Mouse (Mus musculus) cerebellum, adult 2 months (tissue): Measurements from ENCODE around the gene Col27a1.

Experiments
- CTCF ChIP-seq: fragments of 200-500 bp; IDR thresholded peaks from 2 replicates; pipeline ENCODE4 v1.5.1; 2011; ENCODE audit warnings: low read depth, mild to moderate bottlenecking, control low read depth, low read length, moderate library complexity, borderline replicate concordance; ENCODE audit not compliant: insufficient read depth
- POLR2A ChIP-seq: fragments of 200-500 bp; IDR thresholded peaks from 2 replicates; pipeline ENCODE4 v1.6.1; 2011; ENCODE audit warnings: low read length, control low read depth, borderline replicate concordance; ENCODE audit not compliant: insufficient read depth

- TF ChIP-seq POLR2A (no peak), CTCF (no peak)
Measured at GRCm38 (mm10) chr4:63370897-63371296, 157.1 kb downstream of the Col27a1 start.
